Mouse (Mus musculus) hindbrain, embryonic 13.5 days (tissue): ENCODE results near the gene Lancl1. TPM values are rescaled to one million over a fixed set of nuclear protein-coding genes. Genes with fewer than 3 reads are reported as not detected.
A peak's percentile ranks its signal among the peaks of the same experiment; 100 is the strongest.

Experiments
- ATAC-seq: fragments of 200-750 bp; cut with Nextera tagmentation; 2 replicates; pipeline ENCODE4 v1.8.0; 2017; ENCODE audit warnings: moderate TSS enrichment; ENCODE audit not compliant: low FRiP score
- H3K27ac ChIP-seq: fragments of 300-500 bp; sonication (generic); 2 replicates; pipeline ENCODE4 v1.5.1; 2015; ENCODE audit warnings: inconsistent platforms, mild to moderate bottlenecking, moderate library complexity
- H3K27me3 ChIP-seq: fragments of 300-500 bp; sonication (generic); 2 replicates; pipeline ENCODE4 v1.6.1; 2015; ENCODE audit warnings: mild to moderate bottlenecking, inconsistent platforms
- H3K36me3 ChIP-seq: fragments of 300-500 bp; sonication (generic); 2 replicates; pipeline ENCODE4 v1.6.1; 2015; ENCODE audit warnings: mild to moderate bottlenecking, inconsistent platforms
- H3K4me1 ChIP-seq: fragments of 300-500 bp; sonication (generic); replicated peaks from 2 replicates; pipeline ENCODE4 v1.6.1; 2015; ENCODE audit warnings: inconsistent platforms
- H3K4me2 ChIP-seq: fragments of 300-500 bp; sonication (generic); 2 replicates; pipeline ENCODE4 v1.6.1; 2015; ENCODE audit warnings: inconsistent platforms, mild to moderate bottlenecking, moderate library complexity
- H3K4me3 ChIP-seq: fragments of 300-500 bp; sonication (generic); 2 replicates; pipeline ENCODE4 v1.5.1; 2015; ENCODE audit warnings: mild to moderate bottlenecking, inconsistent platforms
- H3K9ac ChIP-seq: fragments of 300-500 bp; sonication (generic); 2 replicates; pipeline ENCODE4 v1.6.1; 2015; ENCODE audit warnings: mild to moderate bottlenecking, inconsistent platforms
- H3K9me3 ChIP-seq: fragments of 300-500 bp; sonication (generic); 2 replicates; pipeline ENCODE4 v1.6.1; 2016; ENCODE audit warnings: inconsistent platforms
- WGBS: fragments of 180-500 bp; shearing (Covaris S2); methylation state at CpG from one replicate; pipeline ENCODE4 v1.1.7; 2015; 5-methylcytosine and 5-hydroxymethylcytosine counted together
- polyA plus RNA-seq: library from polyadenylated mRNA; unstranded; fragments of >200 nt; fragmentation: Nextera tagmentation; extraction: Ambion mirVana; gene quantifications from 2 replicates; pipeline ENCODE4 v1.2.1, GENCODE M21; 2015

The Lancl1 gene
- 167 and 177 TPM in 2 replicates for polyA plus RNA-seq

- peak; percentile 98 for ATAC-seq
- Histone ChIP-seq H3K4me3 (peak within 1 kb of the TSS; percentile 71), H3K4me1 (peaks cover 17% of the 10 kb centered on the region), H3K9ac (peak within 1 kb of the TSS; percentile 85), H3K27ac (peak within 1 kb of the TSS; percentile 65), H3K27me3 (no peaks in the 10 kb centered on the region), H3K36me3 (peaks cover 29% of the 10 kb centered on the region), H3K9me3 (no peaks in the 10 kb centered on the region), H3K4me2 (peak within 1 kb of the TSS; percentile 73)
- WGBS: under 1% methylated on average over 42 of the region's 47 CpGs
Measured at GRCm38 (mm10) chr1:67038246-67038987, at the start of gene Lancl1. TSS of gene Lancl1 (minus strand) at chr1:67038872.

- 88% methylated on average over 7 of the region's 7 CpGs for WGBS
- Histone ChIP-seq H3K9me3 (no peaks in the 10 kb centered on the region), H3K4me1 (no peaks in the 10 kb centered on the region), H3K27ac (no peak overlapping the region), H3K36me3 (no peaks in the 10 kb centered on the region), H3K4me2 (no peak overlapping the region), H3K27me3 (no peaks in the 10 kb centered on the region), H3K4me3 (no peak overlapping the region), H3K9ac (no peak overlapping the region)
- ATAC-seq: no peak
Measured at GRCm38 (mm10) chr1:67079146-67079545, 40.5 kb upstream of the Lancl1 start.

GRCm38 (mm10) chr1:67078666-67079065 is 40.0 kb upstream of the Lancl1 start:
- H3K27me3 ChIP-seq: no peaks in the 10 kb centered on the region
- no peak overlapping the region for H3K4me2 ChIP-seq
- no peaks in the 10 kb centered on the region for H3K9me3 ChIP-seq
- no peak overlapping the region for H3K9ac ChIP-seq
- H3K36me3 ChIP-seq: no peaks in the 10 kb centered on the region
- H3K4me3 ChIP-seq: no peak overlapping the region
- H3K4me1 ChIP-seq: no peaks in the 10 kb centered on the region
- ATAC-seq: no peak
- H3K27ac ChIP-seq: no peak overlapping the region
- WGBS: 85% methylated on average over 2 of the region's 2 CpGs

- no peak overlapping the region for H3K4me3 ChIP-seq
- H3K9me3 ChIP-seq: no peaks in the 10 kb centered on the region
- 88% methylated on average over 2 of the region's 2 CpGs for WGBS
- no peak overlapping the region for H3K9ac ChIP-seq
- no peaks in the 10 kb centered on the region for H3K27me3 ChIP-seq
- no peaks in the 10 kb centered on the region for H3K4me1 ChIP-seq
- H3K4me2 ChIP-seq: no peak overlapping the region
- H3K27ac ChIP-seq: no peak overlapping the region
- no peaks in the 10 kb centered on the region for H3K36me3 ChIP-seq
- no peak for ATAC-seq
Measured at GRCm38 (mm10) chr1:67077739-67078138, 39.1 kb upstream of the Lancl1 start.

GRCm38 (mm10) chr1:67067561-67067960 is 28.9 kb upstream of the Lancl1 start:
- Histone ChIP-seq H3K27ac (no peak overlapping the region), H3K9me3 (no peaks in the 10 kb centered on the region), H3K4me2 (no peak overlapping the region), H3K4me1 (no peaks in the 10 kb centered on the region), H3K36me3 (no peaks in the 10 kb centered on the region), H3K4me3 (no peak overlapping the region), H3K9ac (no peak overlapping the region), H3K27me3 (no peaks in the 10 kb centered on the region)
- ATAC-seq: no peak
- WGBS: 65% methylated on average over 1 of the region's 1 CpGs

GRCm38 (mm10) chr1:67065347-67066270 is 26.9 kb upstream of the Lancl1 start:
- H3K27ac ChIP-seq: no peak overlapping the region
- H3K9ac ChIP-seq: no peak overlapping the region
- H3K4me3 ChIP-seq: no peak overlapping the region
- H3K4me2 ChIP-seq: no peak overlapping the region
- H3K27me3 ChIP-seq: no peaks in the 10 kb centered on the region
- H3K4me1 ChIP-seq: no peaks in the 10 kb centered on the region
- 71% methylated on average over 9 of the region's 9 CpGs for WGBS
- no peak for ATAC-seq
- H3K36me3 ChIP-seq: no peaks in the 10 kb centered on the region
- H3K9me3 ChIP-seq: no peaks in the 10 kb centered on the region

GRCm38 (mm10) chr1:67061456-67062085 is 22.9 kb upstream of the Lancl1 start:
- no peak overlapping the region for H3K4me2 ChIP-seq

GRCm38 (mm10) chr1:67055816-67056215 is 17.1 kb upstream of the Lancl1 start:
- Histone ChIP-seq H3K4me3 (no peak overlapping the region), H3K4me2 (no peak overlapping the region), H3K27me3 (no peaks in the 10 kb centered on the region), H3K27ac (no peak overlapping the region), H3K9me3 (no peaks in the 10 kb centered on the region), H3K9ac (no peak overlapping the region), H3K36me3 (no peaks in the 10 kb centered on the region), H3K4me1 (no peaks in the 10 kb centered on the region)
- 86% methylated on average over 7 of the region's 7 CpGs for WGBS
- ATAC-seq: no peak

More at GRCm38 (mm10) chr1:67061456-67062085, 22.9 kb upstream of the Lancl1 start:
- 10% methylated on average over 7 of the region's 7 CpGs for WGBS
- no peak overlapping the region for H3K4me3 ChIP-seq
- no peaks in the 10 kb centered on the region for H3K9me3 ChIP-seq
- H3K9ac ChIP-seq: no peak overlapping the region
- no peaks in the 10 kb centered on the region for H3K27me3 ChIP-seq
- no peaks in the 10 kb centered on the region for H3K36me3 ChIP-seq
- H3K27ac ChIP-seq: no peak overlapping the region
- no peaks in the 10 kb centered on the region for H3K4me1 ChIP-seq
- ATAC-seq: peak; percentile 91

GRCm38 (mm10) chr1:67052721-67053120 is 14.0 kb upstream of the Lancl1 start:
- H3K9me3 ChIP-seq: no peaks in the 10 kb centered on the region
- H3K27me3 ChIP-seq: no peaks in the 10 kb centered on the region
- no peak overlapping the region for H3K4me3 ChIP-seq
- H3K9ac ChIP-seq: no peak overlapping the region
- no peaks in the 10 kb centered on the region for H3K36me3 ChIP-seq
- no peak overlapping the region for H3K4me2 ChIP-seq
- no peak overlapping the region for H3K27ac ChIP-seq
- H3K4me1 ChIP-seq: no peaks in the 10 kb centered on the region
- WGBS: 77% methylated on average over 4 of the region's 4 CpGs
- no peak for ATAC-seq

- Histone ChIP-seq H3K4me3 (no peak overlapping the region), H3K36me3 (no peaks in the 10 kb centered on the region), H3K4me1 (no peaks in the 10 kb centered on the region), H3K9ac (no peak overlapping the region), H3K9me3 (no peaks in the 10 kb centered on the region), H3K27me3 (no peaks in the 10 kb centered on the region), H3K27ac (no peak overlapping the region), H3K4me2 (no peak overlapping the region)
- 79% methylated on average over 1 of the region's 1 CpGs for WGBS
- no peak for ATAC-seq
Measured at GRCm38 (mm10) chr1:67049600-67049999, 10.9 kb upstream of the Lancl1 start.

- Histone ChIP-seq H3K27ac (no peak overlapping the region), H3K27me3 (no peaks in the 10 kb centered on the region), H3K9ac (no peak overlapping the region), H3K9me3 (no peaks in the 10 kb centered on the region), H3K4me1 (no peaks in the 10 kb centered on the region), H3K36me3 (no peaks in the 10 kb centered on the region), H3K4me3 (no peak overlapping the region), H3K4me2 (no peak overlapping the region)
- ATAC-seq: no peak
- 81% methylated on average over 4 of the region's 4 CpGs for WGBS
Measured at GRCm38 (mm10) chr1:67048696-67049095, 10.0 kb upstream of the Lancl1 start.

- H3K4me3 ChIP-seq: no peak overlapping the region
- no peak overlapping the region for H3K27ac ChIP-seq
- no peak overlapping the region for H3K9ac ChIP-seq
- no peak for ATAC-seq
- no peaks in the 10 kb centered on the region for H3K27me3 ChIP-seq
- H3K9me3 ChIP-seq: no peaks in the 10 kb centered on the region
- no peak overlapping the region for H3K4me2 ChIP-seq
- WGBS: 70% methylated on average over 1 of the region's 1 CpGs
- H3K36me3 ChIP-seq: no peaks in the 10 kb centered on the region
- no peaks in the 10 kb centered on the region for H3K4me1 ChIP-seq
Measured at GRCm38 (mm10) chr1:67045100-67045499, 6.4 kb upstream of the Lancl1 start.
